Mouse (Mus musculus) myocyte (in vitro differentiated cells): ENCODE data around the gene Nxn. TPM values are rescaled to one million over a fixed set of nuclear protein-coding genes. Genes with fewer than 3 reads are reported as not detected.

Experiments
- H3K27me3 ChIP-seq: one replicate; pipeline ENCODE4 v1.6.1; 2011; ENCODE audit not compliant: control insufficient read depth, insufficient read depth, insufficient read length
- H3K36me3 ChIP-seq: one replicate; pipeline ENCODE4 v1.6.1; 2011; ENCODE audit not compliant: control insufficient read depth, insufficient read depth
- H3K4me2 ChIP-seq: one replicate; pipeline ENCODE4 v1.6.1; 2011; ENCODE audit warnings: low read depth, control low read depth
- H3K4me3 ChIP-seq: one replicate; pipeline ENCODE4 v1.5.1; 2011; ENCODE audit warnings: mild to moderate bottlenecking, control low read depth, moderate library complexity
- H3K79me2 ChIP-seq: one replicate; pipeline ENCODE4 v1.6.1; 2011; ENCODE audit not compliant: control insufficient read depth, insufficient read depth
- H3ac ChIP-seq: one replicate; pipeline ENCODE4 v1.6.1; 2011; ENCODE audit not compliant: control insufficient read depth, insufficient read length
- CEBPB ChIP-seq: IDR thresholded peaks from 2 replicates; pipeline ENCODE4 v1.6.1; 2011; ENCODE audit warnings: mild to moderate bottlenecking, moderate library complexity; ENCODE audit not compliant: poor library complexity, insufficient read depth, severe bottlenecking
- E2F4 ChIP-seq: IDR thresholded peaks from one replicate; pipeline ENCODE4 v1.6.1; 2011; ENCODE audit warnings: mild to moderate bottlenecking, control low read depth, moderate library complexity; ENCODE audit not compliant: insufficient read depth
- MAX ChIP-seq: IDR thresholded peaks from one replicate; pipeline ENCODE4 v1.6.1; 2011; ENCODE audit warnings: low read depth, mild to moderate bottlenecking, control low read depth
- MYOD1 ChIP-seq, 3 experiments: IDR thresholded peaks; one replicate each; pipeline ENCODE4 v1.6.1; 2011; ENCODE audit warnings: control low read depth in 2 of 3, low read depth in 2 of 3, mild to moderate bottlenecking in 2 of 3, moderate library complexity in 1 of 3; ENCODE audit not compliant: insufficient read length in 2 of 3, control insufficient read depth in 1 of 3
- MYOG ChIP-seq, 3 experiments: IDR thresholded peaks; one replicate each; pipeline ENCODE4 v1.6.1; 2011; ENCODE audit warnings: control low read depth in 2 of 3, low read depth in 2 of 3, mild to moderate bottlenecking in 2 of 3; ENCODE audit not compliant: insufficient read length in 2 of 3, control insufficient read depth in 1 of 3, insufficient read depth in 1 of 3
- POLR2A ChIP-seq: IDR thresholded peaks from one replicate; pipeline ENCODE4 v1.6.1; 2011; ENCODE audit warnings: low read depth, mild to moderate bottlenecking, control low read depth, moderate library complexity; ENCODE audit not compliant: insufficient read length
- POLR2AphosphoS2 ChIP-seq: IDR thresholded peaks from one replicate; pipeline ENCODE4 v1.6.1; 2011; ENCODE audit warnings: low read depth, control low read depth; ENCODE audit not compliant: insufficient read length
- REST ChIP-seq: IDR thresholded peaks from one replicate; pipeline ENCODE4 v1.6.1; 2011; ENCODE audit warnings: mild to moderate bottlenecking, control low read depth, moderate library complexity; ENCODE audit not compliant: insufficient read depth, insufficient read length
- SRF ChIP-seq: IDR thresholded peaks from one replicate; pipeline ENCODE4 v1.6.1; 2011; ENCODE audit warnings: low read depth; ENCODE audit not compliant: control insufficient read depth, insufficient read length
- TCF12 ChIP-seq: IDR thresholded peaks from one replicate; pipeline ENCODE4 v1.6.1; 2011; ENCODE audit warnings: mild to moderate bottlenecking, control low read depth; ENCODE audit not compliant: poor library complexity, insufficient read depth, severe bottlenecking
- TCF3 ChIP-seq: IDR thresholded peaks from one replicate; pipeline ENCODE4 v1.6.1; 2011; ENCODE audit warnings: low read depth, control low read depth; ENCODE audit not compliant: insufficient read length
- USF1 ChIP-seq: IDR thresholded peaks from one replicate; pipeline ENCODE4 v1.6.1; 2011; ENCODE audit warnings: low read depth, mild to moderate bottlenecking, control low read depth, moderate library complexity
- polyA plus RNA-seq: library from polyadenylated mRNA; unstranded; fragments of >200 nt; fragmentation: generic; extraction: Trizol; gene quantifications from one replicate; pipeline ENCODE4 v1.2.1, GENCODE M21; 2012; ENCODE audit warnings: missing spikeins

The Nxn gene
- polyA plus RNA-seq, 1 experiment = 76.8 TPM

DNA sequence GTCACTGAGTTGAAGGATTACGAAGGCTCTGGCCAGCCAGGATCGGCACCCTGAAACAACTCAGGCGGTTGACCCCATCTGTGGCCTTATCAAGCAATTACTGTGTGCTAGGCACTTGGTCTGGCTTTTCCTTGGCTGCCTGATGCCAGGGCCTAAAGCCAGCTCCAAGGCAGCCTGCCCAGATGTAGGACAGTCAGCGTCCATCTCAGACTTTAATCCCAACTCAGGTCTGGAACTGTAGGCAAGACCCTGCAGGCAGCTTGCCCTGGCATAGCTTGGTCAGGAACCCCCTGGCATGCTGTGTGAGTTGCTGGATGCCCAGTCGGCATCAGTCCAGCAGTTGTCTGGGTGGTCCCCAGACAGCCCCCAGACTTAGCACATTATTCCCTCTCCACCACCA lies 37.1 kb upstream of the Nxn start:
- Histone ChIP-seq H3K27me3 (no peaks in the 10 kb centered on the region), H3K4me3 (no peak overlapping the region), H3K36me3 (peaks cover 27% of the 10 kb centered on the region), H3K79me2 (no peaks in the 10 kb centered on the region), H3ac (no peak overlapping the region), H3K4me2 (no peak overlapping the region)
- no peak for TF ChIP-seq E2F4
- TF ChIP-seq POLR2A = no peak
- TF ChIP-seq POLR2AphosphoS2 = no peak
- no peak for TF ChIP-seq MAX
- TF ChIP-seq USF1 = no peak
- TF ChIP-seq MYOD1 (IDR thresholded peaks at IDR 0.05; ENCODE audit: control insufficient read depth in 1 of 3, insufficient read length in 2 of 3, low read depth in 2 of 3) = no peak
- TF ChIP-seq TCF3 = no peak
- no peak for TF ChIP-seq TCF12
- no peak for TF ChIP-seq CEBPB
- TF ChIP-seq MYOG (IDR thresholded peaks at IDR 0.05; ENCODE audit: control insufficient read depth in 1 of 3, insufficient read depth in 1 of 3, insufficient read length in 2 of 3, low read depth in 2 of 3) = no peak
- no peak for TF ChIP-seq REST
- TF ChIP-seq SRF = no peak

DNA sequence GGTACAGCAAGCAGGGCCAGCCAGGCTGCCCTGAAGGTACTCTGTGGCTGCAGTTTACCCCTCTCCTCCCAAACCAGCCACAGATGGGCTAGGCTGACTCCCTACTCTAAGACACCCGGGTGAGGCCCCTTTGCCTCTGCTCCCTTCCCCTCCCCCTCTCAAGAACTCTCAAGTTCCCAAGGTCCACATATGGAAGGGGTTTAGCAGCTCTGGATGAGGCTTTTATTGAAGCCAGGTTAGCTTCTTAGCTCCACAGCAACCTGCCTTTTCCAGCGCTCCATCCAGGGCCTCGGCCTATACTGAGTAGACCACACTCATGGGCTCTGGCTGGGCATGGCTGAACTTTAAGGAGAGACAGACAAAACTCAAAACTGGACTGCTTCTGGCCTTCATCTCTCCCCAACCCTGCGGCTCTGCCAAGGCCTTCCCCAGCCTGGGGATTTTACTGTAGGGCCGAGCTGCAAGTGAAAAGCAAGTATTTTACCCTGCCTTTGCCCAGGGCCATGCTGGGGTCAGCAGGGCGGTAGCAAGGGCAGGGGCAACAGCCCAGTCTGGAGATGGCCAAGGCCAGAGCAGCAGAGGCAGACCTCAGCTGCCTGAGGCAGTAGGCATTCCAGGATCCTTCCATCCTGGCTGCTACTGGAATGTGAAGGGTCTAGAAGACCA lies 31.2 kb upstream of the Nxn start:
- no peaks in the 10 kb centered on the region for H3K79me2 ChIP-seq
- no peaks in the 10 kb centered on the region for H3K27me3 ChIP-seq
- TF ChIP-seq SRF (no peak), TCF3 (no peak), MYOD1 (IDR thresholded peaks at IDR 0.05; ENCODE audit: control insufficient read depth in 1 of 3, insufficient read length in 2 of 3, low read depth in 2 of 3) (no peak), TCF12 (no peak), POLR2AphosphoS2 (no peak), CEBPB (no peak), MAX (no peak), E2F4 (no peak), USF1 (no peak), POLR2A (no peak), MYOG (IDR thresholded peaks at IDR 0.05; ENCODE audit: control insufficient read depth in 1 of 3, insufficient read depth in 1 of 3, insufficient read length in 2 of 3, low read depth in 2 of 3) (no peak), REST (no peak)
- no peak overlapping the region for H3K4me3 ChIP-seq
- no peak overlapping the region for H3ac ChIP-seq
- H3K4me2 ChIP-seq = no peak overlapping the region
- H3K36me3 ChIP-seq = peaks cover 29% of the 10 kb centered on the region

DNA sequence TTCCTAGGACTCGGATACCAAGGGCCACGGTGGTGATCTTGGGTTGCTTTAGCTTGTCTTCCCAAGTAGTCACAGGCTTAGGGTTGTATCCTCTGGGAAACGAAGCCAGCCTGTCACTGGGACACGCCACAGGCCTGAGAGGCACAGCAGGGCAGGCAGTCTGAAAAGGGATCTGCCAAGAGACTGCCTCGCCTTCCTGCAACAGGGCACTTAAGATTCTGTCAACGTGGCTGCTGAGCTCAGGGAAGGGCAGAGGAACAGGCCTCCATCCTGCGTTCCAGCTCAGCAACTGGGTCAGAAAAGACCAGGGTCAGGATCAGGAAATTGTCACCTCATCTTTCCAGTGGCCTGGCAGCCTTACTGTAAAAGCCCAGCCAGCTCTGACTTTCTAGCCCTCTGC lies 30.6 kb upstream of the Nxn start:
- no peaks in the 10 kb centered on the region for H3K79me2 ChIP-seq
- no peak overlapping the region for H3K4me2 ChIP-seq
- H3K27me3 ChIP-seq = no peaks in the 10 kb centered on the region
- no peak overlapping the region for H3ac ChIP-seq
- H3K36me3 ChIP-seq = peaks cover 27% of the 10 kb centered on the region
- H3K4me3 ChIP-seq = no peak overlapping the region
- no peak for TF ChIP-seq POLR2AphosphoS2
- TF ChIP-seq MYOG (IDR thresholded peaks at IDR 0.05; ENCODE audit: control insufficient read depth in 1 of 3, insufficient read depth in 1 of 3, insufficient read length in 2 of 3, low read depth in 2 of 3) = no peak
- TF ChIP-seq SRF = no peak
- TF ChIP-seq MYOD1 (IDR thresholded peaks at IDR 0.05; ENCODE audit: control insufficient read depth in 1 of 3, insufficient read length in 2 of 3, low read depth in 2 of 3) = no peak
- no peak for TF ChIP-seq REST
- no peak for TF ChIP-seq E2F4
- TF ChIP-seq USF1 = no peak
- no peak for TF ChIP-seq MAX
- no peak for TF ChIP-seq TCF12
- TF ChIP-seq CEBPB = no peak
- no peak for TF ChIP-seq TCF3
- TF ChIP-seq POLR2A = no peak

DNA sequence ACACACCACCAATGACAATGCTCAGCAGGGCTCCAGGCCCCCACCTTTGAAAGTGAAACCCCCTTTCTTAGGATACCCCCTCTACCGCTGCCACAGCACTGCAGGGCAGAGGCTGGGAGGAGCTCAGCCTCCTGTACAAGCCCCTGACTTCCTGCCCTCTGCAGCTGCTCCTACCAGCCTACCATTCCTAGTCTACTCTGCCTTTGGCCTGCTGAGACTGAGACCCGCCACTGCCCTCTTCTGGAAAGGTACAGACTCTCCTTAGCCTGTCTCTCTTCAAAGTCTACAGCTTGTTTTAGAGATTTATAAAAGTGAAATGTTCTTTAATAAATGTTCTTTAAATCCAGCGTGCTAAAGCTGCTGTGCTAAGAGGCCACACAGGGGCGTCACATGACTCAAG lies 30.1 kb upstream of the Nxn start:
- Histone ChIP-seq H3K79me2 (no peaks in the 10 kb centered on the region), H3K36me3 (peaks cover 22% of the 10 kb centered on the region), H3ac (no peak overlapping the region), H3K4me3 (no peak overlapping the region), H3K27me3 (no peaks in the 10 kb centered on the region), H3K4me2 (no peak overlapping the region)
- TF ChIP-seq TCF3 = no peak
- peak; percentile 4 for TF ChIP-seq USF1
- TF ChIP-seq SRF = no peak

DNA sequence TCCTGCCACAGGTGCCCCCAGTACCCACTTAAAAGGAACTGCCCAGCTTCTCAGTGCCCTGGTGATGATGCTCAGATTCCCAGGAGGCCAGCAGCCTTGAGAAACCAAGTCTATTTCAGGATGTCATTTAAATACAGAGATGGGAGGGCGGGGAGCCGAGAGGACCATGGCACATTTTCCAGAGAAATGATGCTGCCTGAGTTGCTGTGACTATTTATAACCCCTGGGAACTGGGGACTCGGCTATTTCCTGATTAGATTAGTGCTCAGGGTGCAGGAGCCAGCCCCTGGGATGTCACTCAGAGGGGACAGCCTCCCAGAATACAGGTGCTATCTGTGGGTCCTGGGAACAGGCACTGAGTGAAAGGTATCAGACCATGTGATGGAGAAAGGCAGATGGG lies 28.8 kb upstream of the Nxn start:
- TF ChIP-seq POLR2AphosphoS2 = no peak
- TF ChIP-seq REST = no peak
- no peak for TF ChIP-seq POLR2A
- no peak for TF ChIP-seq E2F4
- TF ChIP-seq SRF = no peak
- no peak for TF ChIP-seq TCF3
- no peak for TF ChIP-seq CEBPB
- no peak for TF ChIP-seq USF1
- TF ChIP-seq TCF12 = no peak
- no peak overlapping the region for H3K4me2 ChIP-seq
- no peak overlapping the region for H3ac ChIP-seq
- no peaks in the 10 kb centered on the region for H3K79me2 ChIP-seq
- no peaks in the 10 kb centered on the region for H3K27me3 ChIP-seq
- no peak overlapping the region for H3K4me3 ChIP-seq
- H3K36me3 ChIP-seq = peaks cover 19% of the 10 kb centered on the region
